In the genomic region with DNA sequence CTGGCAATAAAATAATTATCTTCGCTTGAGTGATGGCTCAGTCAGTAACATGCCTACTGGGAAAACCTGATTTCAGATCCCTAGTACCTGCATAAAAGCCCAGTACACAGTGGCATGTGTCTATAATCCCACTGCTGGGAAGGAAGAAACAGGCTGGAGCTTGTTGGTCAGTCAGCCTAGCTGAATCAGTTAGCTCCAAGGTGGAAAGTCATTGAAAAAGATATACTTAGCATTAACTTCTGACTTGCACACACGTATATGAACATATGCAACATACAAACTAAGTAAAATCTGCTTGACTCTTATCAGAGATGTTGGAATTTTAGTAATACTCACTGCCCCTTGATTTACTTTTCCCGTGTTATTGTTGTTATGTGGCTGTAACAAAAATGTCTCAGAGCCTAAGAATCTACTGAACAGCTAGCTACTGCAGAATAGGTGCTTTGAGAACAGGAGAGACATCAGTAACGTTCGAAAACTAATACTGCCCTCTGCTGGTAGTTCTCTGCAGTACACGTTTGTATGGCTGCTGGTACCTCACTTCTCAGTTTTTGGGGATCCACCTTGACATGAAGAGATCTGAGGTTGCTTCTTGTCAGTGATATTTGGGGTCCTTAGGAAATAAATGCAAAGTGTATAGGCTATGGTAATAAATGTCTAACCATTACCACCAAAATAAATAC, we compare ENCODE assay signal across 8 mouse cellular contexts. TPM values are rescaled to one million over a fixed set of nuclear protein-coding genes. Genes with fewer than 3 reads are reported as not detected.
A peak's percentile ranks its signal among the peaks of the same experiment; 100 is the strongest.
DNase-seq lines count a peak whose midpoint lies in the region; ATAC-seq and TF ChIP-seq lines count a peak whose summit lies in the region.

No protein-coding gene starts in this region.

- intact Hi-C loops in left cerebral cortex, postnatal 36 days (cut with DNase I), result loop anchor here (2.0 to 5.0 kb wide), 2 partner anchors 232 to 468 kb away; no protein-coding TSS in a partner anchor

- H3K36me3 ChIP-seq in forebrain, embryonic 13.5 days (ENCODE audit: poor library complexity, severe bottlenecking), result no peaks in the 10 kb centered on the region
- no peaks in the 10 kb centered on the region for H3K36me3 ChIP-seq in intestine, embryonic 15.5 days
- H3K36me3 ChIP-seq in midbrain, postnatal 0 days (ENCODE audit: insufficient read depth, low read length), result no peaks in the 10 kb centered on the region

- peak; percentile 66; the same call in 1 of the 2 replicates for ATAC-seq in forebrain, embryonic 13.5 days
- peak; percentile 69; the same call in 1 of the 2 replicates for ATAC-seq in intestine, embryonic 15.5 days
- peak; percentile 82 for ATAC-seq in midbrain, postnatal 0 days (ENCODE audit: low FRiP score)

- DNase-seq in urinary bladder, postnatal 14 days (ENCODE audit: low spot score), result peak; percentile 68
- no peak for DNase-seq in urinary bladder, adult 18-20 months (ENCODE audit: low spot score in 2 of 2)
- peak; percentile 41 for DNase-seq in c-Kit-positive CD71-positive TER-119-positive erythroid progenitor cells, embryonic 14.5 days (ENCODE audit: low spot score)
- DNase-seq in left cerebral cortex, postnatal 36 days (ENCODE audit: low spot score in 2 of 2), result peak; percentile 25 to 63
- DNase-seq in midbrain, postnatal 0 days (ENCODE audit: low spot score), result peak; percentile 84
- DNase-seq in testis, postnatal 14 days (ENCODE audit: low spot score), result peak; percentile 30

- WGBS in forebrain, embryonic 13.5 days, result 32% methylated on average over 6 of the region's 6 CpGs
- WGBS in intestine, embryonic 15.5 days, result 28% methylated on average over 6 of the region's 6 CpGs
- WGBS in midbrain, postnatal 0 days, result 33% methylated on average over 6 of the region's 6 CpGs

- no peaks in the 10 kb centered on the region for H3K9me3 ChIP-seq in forebrain, embryonic 13.5 days (replicated peaks)
- no peaks in the 10 kb centered on the region for H3K9me3 ChIP-seq in intestine, embryonic 15.5 days
- no peaks in the 10 kb centered on the region for H3K9me3 ChIP-seq in midbrain, postnatal 0 days (ENCODE audit: low read length)

- H3K4me1 ChIP-seq in forebrain, embryonic 13.5 days, result no peaks in the 10 kb centered on the region
- H3K4me1 ChIP-seq in intestine, embryonic 15.5 days (replicated peaks), result no peaks in the 10 kb centered on the region
- H3K4me1 ChIP-seq in midbrain, postnatal 0 days (ENCODE audit: insufficient read depth, low read length), result no peaks in the 10 kb centered on the region

- no peak overlapping the region for H3K4me2 ChIP-seq in forebrain, embryonic 13.5 days
- no peak overlapping the region for H3K4me2 ChIP-seq in intestine, embryonic 15.5 days (replicated peaks)
- no peak overlapping the region for H3K4me2 ChIP-seq in midbrain, postnatal 0 days (ENCODE audit: low read depth, low read length, poor library complexity, severe bottlenecking)

- TF ChIP-seq CTCF in midbrain, postnatal 0 days (IDR thresholded peaks at IDR 0.05), result peak; percentile 95

- no peaks in the 10 kb centered on the region for H3K27me3 ChIP-seq in forebrain, embryonic 13.5 days
- 0 out of 2 replicates have a peak, but pooled peaks cover 3% of the 10 kb centered on the region for H3K27me3 ChIP-seq in intestine, embryonic 15.5 days (replicated peaks)
- H3K27me3 ChIP-seq in midbrain, postnatal 0 days (ENCODE audit: insufficient read depth, low read length), result no peaks in the 10 kb centered on the region

- H3K27ac ChIP-seq in forebrain, embryonic 13.5 days, result no peak overlapping the region
- no peak overlapping the region for H3K27ac ChIP-seq in intestine, embryonic 15.5 days
- H3K27ac ChIP-seq in midbrain, postnatal 0 days (ENCODE audit: low read depth, low read length), result no peak overlapping the region

- H3K9ac ChIP-seq in forebrain, embryonic 13.5 days, result no peak overlapping the region
- no peak overlapping the region for H3K9ac ChIP-seq in intestine, embryonic 15.5 days
- H3K9ac ChIP-seq in midbrain, postnatal 0 days (replicated peaks; ENCODE audit: low read length, poor library complexity, severe bottlenecking), result no peak overlapping the region

- no peak overlapping the region for H3K4me3 ChIP-seq in forebrain, embryonic 13.5 days
- no peak overlapping the region for H3K4me3 ChIP-seq in intestine, embryonic 15.5 days (replicated peaks)
- no peak overlapping the region for H3K4me3 ChIP-seq in midbrain, postnatal 0 days (ENCODE audit: low read depth, low read length)

RNA-seq across cellular contexts. Expression of a gene that starts 16.0 kb away (rescaled TPM):
- 1.1 and 1.2 TPM in 2 replicates for polyA plus RNA-seq in forebrain, embryonic 13.5 days (2015; fragmentation: Nextera tagmentation; extraction: Ambion mirVana)
- 3.4 and 4.3 TPM in 2 replicates for polyA plus RNA-seq in intestine, embryonic 15.5 days (2015; fragmentation: Nextera tagmentation; extraction: Ambion mirVana)
- 1 to 10 TPM; 1.9 to 2.2 TPM for total RNA-seq in left cerebral cortex, postnatal 36 days (2021)
- total RNA-seq in midbrain, postnatal 0 days (2014; rRNA removed), result 2.5 and 5.2 TPM in 2 replicates
- 0.76 and 1.2 TPM in 2 replicates for polyA plus RNA-seq in midbrain, postnatal 0 days (2015; fragmentation: Nextera tagmentation; extraction: Ambion mirVana)

Comparison
In these comparisons a context has a peak if more than half of its experiments do, and no peak if none do; other contexts are left out.
1. DNase-seq: peak in urinary bladder, postnatal 14 days (single experiment), c-Kit-positive CD71-positive TER-119-positive erythroid progenitor cells, embryonic 14.5 days (single experiment), left cerebral cortex, postnatal 36 days (2 of 2), midbrain, postnatal 0 days (single experiment) and testis, postnatal 14 days (single experiment); none in urinary bladder, adult 18-20 months (0 of 2).
2. Peak in every context shown above with its lines, with median percentiles within 50 percentile points of each other: ATAC-seq.